Comparison of ENCODE assay signal across 28 mouse cellular contexts in the genomic region with DNA sequence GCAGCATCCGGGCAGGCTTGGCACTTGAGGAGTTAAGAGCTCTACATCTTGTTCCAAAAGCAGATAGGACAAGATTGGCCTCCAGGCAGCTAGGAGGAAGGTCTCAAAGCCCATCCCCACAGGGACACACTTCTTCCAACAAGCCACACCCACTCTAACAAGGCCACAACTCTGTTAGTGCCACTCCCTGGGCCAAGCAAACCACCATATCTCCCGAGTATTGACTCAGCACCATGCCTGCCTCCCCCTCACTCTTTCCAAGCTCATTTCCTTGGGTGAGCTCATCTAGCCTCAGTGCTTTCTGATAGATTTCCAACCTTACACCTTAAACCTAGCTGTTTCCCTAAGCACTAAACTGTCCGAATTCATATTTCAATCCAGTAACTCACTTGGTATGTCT. TPM values are rescaled to one million over a fixed set of nuclear protein-coding genes. Genes with fewer than 3 reads are reported as not detected.
DNase-seq lines count a peak whose midpoint lies in the region; ATAC-seq and TF ChIP-seq lines count a peak whose summit lies in the region.
"Had no signal": no experiment of that assay in that cellular context is flagged by ENCODE, and none has a peak within 500 bp of the region (broad histone marks: within the 10 kb centered on the region; RNA-seq: fewer than 3 reads in every experiment).

No protein-coding gene starts in this region.

- peaks cover 7% of the 10 kb centered on the region; the same call in 1 of the 2 replicates for H3K27me3 ChIP-seq in stomach, embryonic 15.5 days (replicated peaks)
- H3K27me3 ChIP-seq in stomach, postnatal 0 days (ENCODE audit: control insufficient read depth, insufficient read depth, low read length) = no peaks in the 10 kb centered on the region

- no peak for TF ChIP-seq EP300 in stomach, postnatal 0 days (optimal IDR thresholded peaks at IDR 0.05)

- WGBS in stomach, embryonic 15.5 days = 75% methylated on average over 3 of the region's 3 CpGs
- WGBS in stomach, postnatal 0 days = 75% methylated on average over 3 of the region's 3 CpGs

- DNase-seq in heart, adult 11 months = peak; percentile 63
- no peak for DNase-seq in heart, postnatal 4 days
- DNase-seq in 3T3-L1 (ENCODE audit: low read depth, low spot score) = peak; percentile 27
- DNase-seq in stomach, postnatal 0 days (ENCODE audit: low spot score) = no peak
- DNase-seq in adrenal gland, postnatal 25 days = no peak
- DNase-seq in retina, embryonic 14.5 days (ENCODE audit: low spot score) = no peak
- DNase-seq: adrenal gland, adult 2 months; adrenal gland, postnatal 10 days; cerebellum, adult 11 months; cerebellum, adult 18-20 months; cerebellum, adult 8-10 months; cerebellum, adult 9-11 months; cerebellum, postnatal 14 days; cerebellum, postnatal 36 days; embryo, embryonic 11 days had no signal

- H3K9me3 ChIP-seq in stomach, embryonic 15.5 days = no peaks in the 10 kb centered on the region
- no peaks in the 10 kb centered on the region for H3K9me3 ChIP-seq in stomach, postnatal 0 days (ENCODE audit: control insufficient read depth, low read length)
- H3K9me3 ChIP-seq: embryonic facial prominence, embryonic 13.5 days; embryonic facial prominence, embryonic 15.5 days; forebrain, embryonic 10.5 days; forebrain, embryonic 12.5 days had no signal

- H3K4me3 ChIP-seq in stomach, embryonic 15.5 days (replicated peaks) = no peak overlapping the region
- H3K4me3 ChIP-seq in stomach, postnatal 0 days (ENCODE audit: low read depth, low read length) = no peak overlapping the region
- H3K4me3 ChIP-seq: embryonic facial prominence, embryonic 13.5 days; embryonic facial prominence, embryonic 15.5 days; erythroblast, embryonic 14.5 days; forebrain, embryonic 10.5 days; forebrain, embryonic 12.5 days had no signal

- H3K4me2 ChIP-seq in stomach, embryonic 15.5 days = no peak overlapping the region
- no peak overlapping the region for H3K4me2 ChIP-seq in stomach, postnatal 0 days (replicated peaks; ENCODE audit: low read depth)
- H3K4me2 ChIP-seq: embryonic facial prominence, embryonic 15.5 days; forebrain, embryonic 12.5 days had no signal

- H3K27ac ChIP-seq in stomach, embryonic 15.5 days = no peak overlapping the region
- no peak overlapping the region for H3K27ac ChIP-seq in stomach, postnatal 0 days (replicated peaks)
- H3K27ac ChIP-seq: embryonic facial prominence, embryonic 13.5 days; embryonic facial prominence, embryonic 15.5 days; forebrain, embryonic 10.5 days; forebrain, embryonic 12.5 days had no signal

- peak; percentile 66; the same call in 1 of the 2 replicates for ATAC-seq in stomach, embryonic 15.5 days (ENCODE audit: insufficient read depth, low FRiP score, low read depth)
- ATAC-seq in stomach, postnatal 0 days (ENCODE audit: low FRiP score, low TSS enrichment) = peak; percentile 72; the same call in 1 of the 2 replicates
- ATAC-seq: forebrain, embryonic 14.5 days; forebrain, embryonic 16.5 days had no signal

- H3K4me1 ChIP-seq in stomach, embryonic 15.5 days = no peaks in the 10 kb centered on the region
- no peaks in the 10 kb centered on the region for H3K4me1 ChIP-seq in stomach, postnatal 0 days (replicated peaks; ENCODE audit: control insufficient read depth, insufficient read depth)

- no peak for TF ChIP-seq CTCF in stomach, postnatal 0 days (IDR thresholded peaks at IDR 0.05; ENCODE audit: low read depth)

- H3K36me3 ChIP-seq in stomach, embryonic 15.5 days = no peaks in the 10 kb centered on the region
- H3K36me3 ChIP-seq in stomach, postnatal 0 days (ENCODE audit: control insufficient read depth, insufficient read depth, low read length) = no peaks in the 10 kb centered on the region
- H3K36me3 ChIP-seq: embryonic facial prominence, embryonic 13.5 days; embryonic facial prominence, embryonic 15.5 days; forebrain, embryonic 10.5 days; forebrain, embryonic 12.5 days had no signal

- H3K9ac ChIP-seq in stomach, embryonic 15.5 days = no peak overlapping the region
- no peak overlapping the region for H3K9ac ChIP-seq in stomach, postnatal 0 days (ENCODE audit: low read length)
- H3K9ac ChIP-seq: embryonic facial prominence, embryonic 13.5 days; embryonic facial prominence, embryonic 15.5 days; forebrain, embryonic 12.5 days had no signal

RNA-seq across cellular contexts. Expression of gene Dbx1, which starts 26.9 kb away (rescaled TPM):
- total RNA-seq in heart, postnatal 4 days (2021) = not detected
- polyA plus RNA-seq in stomach, embryonic 15.5 days (2015; fragmentation: Nextera tagmentation; extraction: Ambion mirVana) = 0.10 and 0.14 TPM in 2 replicates
- not detected in 2 replicates for polyA plus RNA-seq in stomach, postnatal 0 days (2015; fragmentation: Nextera tagmentation; extraction: Ambion mirVana)
- not detected in 2 replicates for total RNA-seq in adrenal gland, postnatal 25 days (2021)
- total RNA-seq: adrenal gland, adult 2 months; adrenal gland, postnatal 10 days; adrenal gland, postnatal 4 days; common myeloid progenitor, adult 5-6 weeks; ES-E14; MEL had no signal
- polyA plus RNA-seq: adrenal gland, adult 2 months; C2C12; erythroblast, embryonic 14.5 days had no signal

Comparison
In these comparisons a context has a peak if more than half of its experiments do, and no peak if none do; other contexts are left out.
1. DNase-seq: peak in heart, adult 11 months (single experiment) and 3T3-L1 (single experiment); none in heart, postnatal 4 days (single experiment), stomach, postnatal 0 days (single experiment), adrenal gland, postnatal 25 days (single experiment) and retina, embryonic 14.5 days (single experiment).